Mouse (Mus musculus) gastrocnemius, postnatal 10 days (tissue): Measurements from ENCODE around the gene Eef1a1. TPM values are rescaled to one million over a fixed set of nuclear protein-coding genes. Genes with fewer than 3 reads are reported as not detected.

ENCODE experiments used
- DNase-seq: peaks from one replicate; pipeline ENCODE4 v3.0.0; 2021; ENCODE audit warnings: mixed read lengths
- total RNA-seq, 2 experiments: library from RNA; stranded (reverse); gene quantifications; 2 replicates each; pipeline ENCODE4 v1.2.3; 2021

The Eef1a1 gene
- total RNA-seq, 2 experiments from 2014 or later = 2,370 to 3,141 TPM

GRCm38 (mm10) chr9:78476531-78477020 lies 12.4 kb downstream of the Eef1a1 start:
- DNase-seq = no peak

DNA sequence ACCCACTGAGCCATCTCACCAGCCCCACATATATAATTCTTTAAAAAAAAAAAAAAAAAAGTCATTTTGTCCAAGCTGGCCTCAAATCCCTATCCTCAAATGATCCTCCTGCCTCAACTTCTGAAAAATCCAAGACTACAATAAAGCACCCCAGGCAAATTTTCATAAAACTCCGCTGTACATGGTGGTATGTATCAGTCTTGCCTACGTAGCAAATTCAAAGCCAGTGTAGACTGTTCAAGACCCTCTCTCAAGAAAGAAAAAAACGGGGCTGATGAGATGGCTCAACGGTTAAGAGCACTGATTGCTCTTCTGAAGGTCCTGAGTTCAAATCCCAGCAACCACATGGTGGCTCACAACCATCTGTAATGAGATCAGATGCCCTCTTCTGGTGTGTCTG lies 13.1 kb downstream of the Eef1a1 start:
- DNase-seq = no peak

GRCm38 (mm10) chr9:78475383-78475780 lies 13.6 kb downstream of the Eef1a1 start:
- no peak for DNase-seq

- DNase-seq = no peak
These were observed 14.1 kb downstream of the Eef1a1 start for GRCm38 (mm10) chr9:78474771-78475382.

GRCm38 (mm10) chr9:78474270-78474669 lies 14.7 kb downstream of the Eef1a1 start:
- no peak for DNase-seq

- DNase-seq = no peak
These were observed 15.4 kb downstream of the Eef1a1 start for GRCm38 (mm10) chr9:78473588-78473987.

DNA sequence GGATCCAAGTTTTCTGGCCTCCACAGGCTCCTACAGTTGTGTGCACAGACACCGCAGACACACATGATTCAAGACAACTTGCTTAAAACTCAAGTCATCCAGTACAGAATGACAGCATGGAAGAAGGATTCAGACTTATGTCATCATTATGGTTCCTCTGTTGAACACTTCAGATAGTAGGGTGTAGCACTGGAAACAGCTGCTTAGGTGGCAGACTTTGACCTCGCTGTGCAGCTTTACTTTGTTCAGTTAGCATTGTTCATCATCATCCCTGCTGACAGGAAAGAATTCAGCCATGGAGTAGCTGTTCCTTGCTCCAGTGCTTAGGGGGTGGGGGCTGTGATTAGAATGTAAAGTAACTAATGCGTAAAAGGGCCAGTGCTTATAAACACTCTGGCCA lies 23.2 kb downstream of the Eef1a1 start:
- DNase-seq = no peak

DNA sequence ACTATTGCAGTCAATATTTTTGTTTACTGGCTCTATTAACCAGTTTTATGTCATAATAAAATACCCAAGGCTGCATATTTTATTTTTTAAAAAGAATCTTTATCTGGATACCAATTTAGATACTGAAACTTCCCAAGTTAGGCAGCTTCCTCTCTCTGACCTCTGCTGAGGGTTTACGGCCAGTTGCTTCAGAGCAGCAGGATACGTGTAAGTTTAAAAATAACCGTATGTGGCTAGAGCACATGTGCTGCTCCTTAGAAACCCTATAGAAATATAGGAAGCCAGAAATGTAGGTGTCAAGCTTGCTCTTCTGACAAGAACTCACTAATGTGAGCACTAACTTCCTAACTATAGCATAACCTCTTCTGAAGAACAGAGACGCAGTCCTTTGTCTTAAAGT lies 25.6 kb downstream of the Eef1a1 start:
- DNase-seq = no peak

DNA sequence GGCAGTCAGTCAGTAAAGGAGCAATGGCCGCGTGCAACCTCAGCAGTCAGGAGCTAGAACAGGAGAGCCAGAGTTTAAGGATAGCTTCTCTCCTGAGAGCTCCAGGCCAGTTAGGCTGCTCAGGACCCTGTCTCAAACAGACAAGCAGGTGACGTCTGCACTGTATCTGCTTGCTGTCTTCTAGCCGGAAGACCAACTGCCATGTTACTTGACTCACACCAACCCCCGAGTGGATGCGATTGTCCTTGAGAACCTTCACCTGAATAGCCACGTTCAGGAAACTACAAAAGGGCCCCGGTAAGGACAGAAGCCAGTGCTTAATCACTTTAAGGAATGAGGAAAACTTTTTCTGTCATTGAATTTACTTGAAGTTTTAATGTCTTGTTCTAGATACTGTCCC lies 31.9 kb downstream of the Eef1a1 start:
- no peak for DNase-seq

GRCm38 (mm10) chr9:78451382-78451781 lies 37.6 kb downstream of the Eef1a1 start:
- DNase-seq = no peak

- DNase-seq = no peak
These were observed 38.5 kb downstream of the Eef1a1 start for GRCm38 (mm10) chr9:78450404-78450803.

DNA sequence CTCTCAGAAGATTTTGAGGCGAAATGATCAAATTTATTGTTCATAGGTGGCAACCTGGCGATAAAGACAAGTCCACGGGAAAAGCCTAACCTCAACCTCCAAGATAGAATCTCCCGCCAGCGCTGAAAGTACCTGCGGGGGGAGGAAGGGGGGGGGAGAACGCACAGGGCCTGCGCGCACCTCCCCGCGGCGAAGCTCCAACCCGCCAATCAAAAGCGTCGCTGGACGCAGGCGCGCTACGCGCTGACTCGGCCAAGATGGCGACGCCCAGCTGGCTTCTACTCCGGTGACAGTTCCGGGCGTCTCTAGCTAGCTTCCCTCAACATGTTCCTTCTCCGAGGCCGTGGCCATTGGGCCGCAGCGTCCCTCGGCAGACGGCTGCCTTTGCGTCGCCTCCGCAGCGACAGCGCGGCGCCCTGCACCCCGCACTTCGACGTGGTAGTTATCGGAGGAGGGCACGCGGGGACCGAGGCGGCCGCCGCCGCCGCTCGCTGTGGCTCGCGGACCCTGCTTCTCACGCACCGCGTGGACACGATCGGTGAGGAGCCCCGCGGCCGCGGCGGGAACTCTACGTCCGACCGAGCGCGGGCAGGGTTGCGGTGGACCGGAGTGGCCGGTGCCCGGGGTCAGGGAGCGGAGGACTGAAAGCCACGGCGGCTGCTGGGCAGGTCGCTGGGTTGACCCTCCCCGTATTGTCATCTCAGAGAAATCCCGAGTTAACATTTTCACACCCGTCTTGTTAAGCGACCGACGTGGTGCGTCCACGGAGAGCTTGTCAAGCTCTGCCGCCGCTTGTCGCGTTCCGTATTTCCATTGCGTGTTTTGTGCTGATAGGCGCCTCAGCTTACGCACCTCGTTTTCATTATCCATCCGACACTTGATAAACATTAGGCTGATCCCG lies 40.7 kb downstream of the Eef1a1 start, which contains the start of the genes Mto1 and Gm17324:
Gene Mto1 (plus strand): TSS at position 236 of the 901 bp plus-strand sequence.
Gene Gm17324 (minus strand): TSS at position 814 of the 901 bp plus-strand sequence.
- peak; percentile 92 for DNase-seq

DNA sequence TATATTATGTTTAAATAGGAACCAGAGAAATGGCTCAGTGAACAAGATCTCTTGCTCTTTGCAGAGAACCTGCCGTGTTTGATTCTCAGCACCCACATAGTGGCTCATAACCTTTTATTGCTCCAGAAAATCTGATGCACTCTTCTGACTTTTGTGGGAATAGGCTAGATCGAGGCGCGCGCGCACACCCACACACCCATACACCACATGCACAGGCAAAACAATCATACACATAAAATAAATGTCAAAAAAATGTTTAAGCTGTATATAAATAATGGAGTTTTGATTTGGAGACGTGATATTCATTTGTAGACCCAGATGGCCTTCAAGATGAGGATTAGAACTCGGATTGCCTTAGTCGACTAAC lies 41.4 kb downstream of the Eef1a1 start:
- no peak for DNase-seq

GRCm38 (mm10) chr9:78442579-78443392 lies 46.2 kb downstream of the Eef1a1 start, which contains the start of gene Cgas:
Gene Cgas (minus strand): TSS chr9:78443237.
- peak; percentile 53 for DNase-seq

DNA sequence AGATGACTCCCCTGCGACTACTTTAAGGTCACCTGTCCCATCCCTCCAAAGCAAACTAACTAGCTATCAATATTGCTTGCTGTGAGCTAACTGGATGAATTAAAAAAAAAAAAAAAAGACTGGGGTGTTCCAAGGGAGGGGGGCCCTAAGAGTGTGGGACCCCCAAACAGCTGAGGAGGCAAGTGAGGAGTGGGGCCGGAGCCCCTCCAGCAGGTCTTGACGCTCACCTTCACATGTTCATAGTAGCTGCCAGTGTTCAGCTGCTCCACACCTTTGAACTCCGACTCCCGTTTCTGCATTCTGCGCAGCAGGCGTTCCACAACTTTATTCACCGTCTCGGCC lies 46.7 kb downstream of the Eef1a1 start:
- DNase-seq = no peak

DNA sequence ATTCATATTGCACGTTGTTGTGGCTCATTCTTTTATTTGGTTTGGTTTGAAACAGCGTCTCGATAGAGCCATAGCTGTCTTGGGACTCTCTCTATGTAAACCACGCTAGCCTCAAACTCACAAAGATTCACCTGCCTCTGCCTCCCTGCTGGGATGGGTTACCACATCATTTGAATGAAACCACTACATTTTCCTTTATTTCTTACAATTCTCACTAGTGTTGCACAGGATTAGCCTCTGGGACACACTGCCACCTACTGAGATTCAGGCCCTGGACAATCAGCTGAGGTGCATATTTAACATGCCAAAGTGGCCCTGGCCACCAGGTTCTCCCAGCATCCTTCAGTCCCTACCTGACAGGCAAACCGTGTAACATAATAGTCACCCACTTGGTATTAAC lies 49.5 kb downstream of the Eef1a1 start:
- no peak for DNase-seq

DNA sequence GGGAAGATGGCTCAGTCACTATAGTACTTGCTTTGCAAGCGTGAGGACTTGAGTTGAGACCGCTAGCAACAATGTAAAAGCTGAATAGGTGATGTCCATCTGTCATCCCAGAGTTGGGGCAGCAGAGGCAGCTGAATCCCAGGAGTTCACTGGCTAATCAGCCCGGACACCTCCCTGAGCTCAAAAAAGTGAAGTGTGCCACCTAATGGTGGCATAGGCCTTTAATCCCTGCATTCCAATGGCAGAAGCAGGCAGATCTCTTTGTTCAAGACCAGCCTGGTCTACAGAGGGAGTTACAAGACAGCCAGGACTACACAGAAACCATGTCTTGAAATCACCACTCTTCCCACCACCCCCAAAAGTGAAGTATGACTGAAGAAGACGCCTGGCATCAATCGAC lies 56.5 kb downstream of the Eef1a1 start:
- DNase-seq = no peak

DNA sequence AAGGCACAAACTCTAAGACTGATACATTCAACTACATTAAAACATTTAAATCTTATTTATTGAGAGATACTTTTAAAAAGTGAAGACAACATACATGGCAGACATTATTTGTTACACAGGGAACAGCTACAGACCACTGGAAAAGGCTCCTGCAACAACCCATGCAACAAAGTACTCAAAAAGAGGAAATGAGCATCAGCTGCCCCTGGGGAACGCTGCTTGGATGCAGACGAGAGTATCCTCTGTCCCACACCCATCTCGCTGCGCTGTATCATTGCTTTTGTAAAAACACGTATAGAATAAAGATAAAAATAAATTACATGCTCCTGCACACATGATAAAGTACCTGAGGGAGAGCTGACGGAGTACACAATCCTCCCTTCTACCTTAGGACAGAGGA lies 58.5 kb downstream of the Eef1a1 start:
- no peak for DNase-seq

DNA sequence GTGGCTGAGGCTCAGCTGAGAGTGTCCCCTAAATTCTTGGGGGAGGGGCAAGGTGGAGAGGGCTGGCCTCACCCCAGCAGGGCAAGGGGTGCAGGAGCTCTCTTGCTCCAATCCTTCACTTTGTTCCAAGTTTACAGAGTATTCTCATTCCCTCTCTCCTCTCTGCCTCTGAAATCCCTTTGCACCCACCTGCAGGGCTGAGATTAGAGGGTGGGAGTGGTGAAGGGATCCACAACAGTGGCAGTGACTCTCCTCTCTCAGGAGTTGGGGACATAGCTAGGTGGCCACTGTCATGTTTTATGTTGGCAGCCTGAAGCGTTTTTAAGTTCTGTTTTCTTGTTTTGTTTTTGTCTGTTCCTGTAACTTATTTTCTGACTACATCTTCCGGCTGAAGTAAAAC lies 59.4 kb downstream of the Eef1a1 start:
- no peak for DNase-seq

- DNase-seq = no peak
These were observed 60.0 kb downstream of the Eef1a1 start for GRCm38 (mm10) chr9:78428870-78429432.
